ENCODE assay signal across 21 mouse cellular contexts in the genomic region with DNA sequence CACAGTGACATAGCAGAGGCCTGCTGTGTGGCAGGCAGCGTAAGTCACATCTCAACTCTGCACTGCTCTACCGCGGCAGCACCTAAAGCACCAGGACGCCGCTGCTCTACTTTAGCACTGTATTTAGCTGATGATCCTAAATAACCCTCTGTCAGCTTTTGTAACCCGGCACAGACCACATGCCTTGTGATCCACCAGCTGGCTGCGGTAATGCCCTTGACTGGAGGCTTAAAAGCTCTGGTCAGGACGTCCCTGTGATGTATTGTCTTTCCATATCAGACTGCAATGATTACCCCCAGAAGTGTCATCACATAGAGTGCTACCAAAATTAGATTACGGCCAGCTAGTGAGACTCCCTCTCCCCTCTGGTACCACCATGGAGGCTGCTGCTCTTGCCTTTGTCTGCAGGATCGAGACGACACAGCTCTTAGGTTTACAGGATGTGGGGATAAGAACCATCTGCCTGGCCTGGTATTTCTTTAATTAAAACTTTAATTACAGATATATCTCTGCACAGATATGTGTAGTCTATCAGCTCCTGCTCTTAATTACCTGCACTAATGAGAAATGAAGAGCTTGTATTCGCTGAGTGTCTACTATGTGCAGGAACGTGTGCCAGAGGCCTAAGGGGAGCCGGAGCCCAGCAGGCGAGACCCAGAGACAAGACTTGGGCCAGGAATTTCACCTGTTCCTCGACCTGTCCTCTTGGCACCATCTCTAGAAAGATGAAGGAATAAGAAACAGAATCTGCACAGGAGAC.
DNase-seq lines count a peak whose midpoint lies in the region; ATAC-seq lines count a peak whose summit lies in the region.
"Had no signal": no experiment of that assay in that cellular context is flagged by ENCODE, and none has a peak within 500 bp of the region (broad histone marks: within the 10 kb centered on the region; RNA-seq: fewer than 3 reads in every experiment).

No protein-coding gene starts in this region.

- no peak overlapping the region for H3K9ac ChIP-seq in heart, embryonic 13.5 days
- no peak overlapping the region for H3K9ac ChIP-seq in neural tube, embryonic 14.5 days (replicated peaks; ENCODE audit: low read depth, low read length)
- H3K9ac ChIP-seq: intestine, embryonic 15.5 days; midbrain, embryonic 12.5 days had no signal

- H3K4me2 ChIP-seq in heart, embryonic 13.5 days: no peak overlapping the region
- H3K4me2 ChIP-seq in neural tube, embryonic 14.5 days (ENCODE audit: low read depth, low read length): no peak overlapping the region
- H3K4me2 ChIP-seq: intestine, embryonic 15.5 days; midbrain, embryonic 12.5 days had no signal

- H3K27me3 ChIP-seq in heart, embryonic 13.5 days (replicated peaks): no peaks in the 10 kb centered on the region
- no peaks in the 10 kb centered on the region for H3K27me3 ChIP-seq in neural tube, embryonic 14.5 days (ENCODE audit: control insufficient read depth, insufficient read depth, low read length)
- H3K27me3 ChIP-seq: intestine, embryonic 15.5 days; midbrain, embryonic 12.5 days had no signal

- WGBS in heart, embryonic 13.5 days: 60% methylated on average over 16 of the region's 16 CpGs
- 51% methylated on average over 16 of the region's 16 CpGs for WGBS in neural tube, embryonic 14.5 days

- peaks cover 51% of the 10 kb centered on the region for H3K4me1 ChIP-seq in heart, embryonic 13.5 days
- H3K4me1 ChIP-seq in neural tube, embryonic 14.5 days (ENCODE audit: control insufficient read depth, insufficient read depth, low read length): peaks cover 16% of the 10 kb centered on the region
- H3K4me1 ChIP-seq: intestine, embryonic 15.5 days; midbrain, embryonic 12.5 days had no signal

- DNase-seq in heart, adult 11 months: peak; percentile 95
- DNase-seq in heart, postnatal 4 days: no peak
- peak; percentile 46 for DNase-seq in MN1 (ENCODE audit: low spot score)
- DNase-seq in ovary, postnatal 10 days (ENCODE audit: low spot score): no peak
- DNase-seq in frontal cortex, postnatal 25 days (ENCODE audit: low spot score in 2 of 2): no peak
- no peak for DNase-seq in cerebellum, postnatal 25 days
- DNase-seq: adrenal gland, postnatal 36 days; gastrocnemius, postnatal 14 days; liver; lung, adult 18-20 months; lung, postnatal 36 days; thymus, postnatal 14 days had no signal

- ATAC-seq in heart, embryonic 13.5 days (ENCODE audit: extremely low read depth, insufficient number of reproducible peaks, low FRiP score, low TSS enrichment): peak; percentile 22; the same call in 1 of the 2 replicates
- ATAC-seq in neural tube, embryonic 14.5 days (ENCODE audit: low read depth): peak; percentile 58; the same call in 1 of the 2 replicates
- ATAC-seq: activated CD4-positive, CD25-positive, alpha-beta regulatory T cell, adult 4 months; forebrain, embryonic 16.5 days; intestine, embryonic 15.5 days had no signal

- H3K36me3 ChIP-seq in heart, embryonic 13.5 days: peaks cover 23% of the 10 kb centered on the region
- H3K36me3 ChIP-seq in neural tube, embryonic 14.5 days (ENCODE audit: control insufficient read depth, insufficient read depth, low read length): no peaks in the 10 kb centered on the region
- H3K36me3 ChIP-seq: intestine, embryonic 15.5 days had no signal

- H3K27ac ChIP-seq in heart, embryonic 13.5 days (replicated peaks): peak overlapping the region; percentile 74
- peak overlapping the region; percentile 62 for H3K27ac ChIP-seq in neural tube, embryonic 14.5 days (ENCODE audit: low read depth, low read length)
- H3K27ac ChIP-seq: intestine, embryonic 15.5 days; kidney, postnatal 0 days; layer of hippocampus, adult 2 months; midbrain, embryonic 12.5 days; stomach, postnatal 0 days had no signal

- H3K4me3 ChIP-seq in heart, embryonic 13.5 days: no peak overlapping the region
- no peak overlapping the region for H3K4me3 ChIP-seq in neural tube, embryonic 14.5 days (ENCODE audit: low read depth, low read length)
- H3K4me3 ChIP-seq: intestine, embryonic 15.5 days; layer of hippocampus, adult 2 months; midbrain, embryonic 12.5 days had no signal

- no peaks in the 10 kb centered on the region for H3K9me3 ChIP-seq in heart, embryonic 13.5 days
- H3K9me3 ChIP-seq in neural tube, embryonic 14.5 days (ENCODE audit: control insufficient read depth, low read length): no peaks in the 10 kb centered on the region
- H3K9me3 ChIP-seq: intestine, embryonic 15.5 days; midbrain, embryonic 12.5 days had no signal

Comparison
In these comparisons a context has a peak if more than half of its experiments do, and no peak if none do; other contexts are left out.
1. DNase-seq: peak in heart, adult 11 months (single experiment) and MN1 (single experiment); none in heart, postnatal 4 days (single experiment), ovary, postnatal 10 days (single experiment), frontal cortex, postnatal 25 days (0 of 2) and cerebellum, postnatal 25 days (0 of 2).